Mouse (Mus musculus) inflammation-experienced regulatory T-cells, adult 6 months (primary cell): ENCODE results near the gene Mpp6. TPM values are rescaled to one million over a fixed set of nuclear protein-coding genes. Genes with fewer than 3 reads are reported as not detected.
A peak's percentile ranks its signal among the peaks of the same experiment; 100 is the strongest.

Experiments
- ATAC-seq: one replicate; pipeline ENCODE4 v1.8.0; 2017
- polyA plus RNA-seq, 3 experiments: library from polyadenylated mRNA; unstranded; fragments of 100-300 nt; shearing (Covaris generic); gene quantifications; one replicate each; pipeline ENCODE4 v1.2.1; 2017

Mpp6 gene
- polyA plus RNA-seq, result 10 to 100 TPM in 2 of 3 experiments, 1 to 10 TPM in 1; 9.0 to 14.0 (median 10.3) TPM

GRCm38 (mm10) chr6:50109757-50110378, at the start of gene Mpp6:
Mpp6 (plus strand) TSS chr6:50110241.
- ATAC-seq, result peak; percentile 55

GRCm38 (mm10) chr6:50066172-50066571, 43.9 kb upstream of the Mpp6 start:
- ATAC-seq, result no peak

- ATAC-seq, result no peak
Measured at GRCm38 (mm10) chr6:50068490-50068889, 41.6 kb upstream of the Mpp6 start.

GRCm38 (mm10) chr6:50075248-50075647, 34.8 kb upstream of the Mpp6 start:
- no peak for ATAC-seq

GRCm38 (mm10) chr6:50076473-50076872, 33.6 kb upstream of the Mpp6 start:
- no peak for ATAC-seq

- ATAC-seq, result no peak
Measured at GRCm38 (mm10) chr6:50080431-50080830, 29.6 kb upstream of the Mpp6 start.

GRCm38 (mm10) chr6:50085206-50085605, 24.8 kb upstream of the Mpp6 start:
- no peak for ATAC-seq

- no peak for ATAC-seq
Measured at GRCm38 (mm10) chr6:50089333-50089732, 20.7 kb upstream of the Mpp6 start.

- no peak for ATAC-seq
Measured at GRCm38 (mm10) chr6:50090221-50090620, 19.8 kb upstream of the Mpp6 start.

- no peak for ATAC-seq
Measured at GRCm38 (mm10) chr6:50091462-50092154, 18.4 kb upstream of the Mpp6 start.

GRCm38 (mm10) chr6:50109201-50109756, 762 bp upstream of the Mpp6 start:
- ATAC-seq, result no peak

GRCm38 (mm10) chr6:50110379-50110941, 419 bp downstream of the Mpp6 start:
- ATAC-seq, result peak; percentile 46

- ATAC-seq, result no peak
Measured at GRCm38 (mm10) chr6:50111111-50111655, 1.1 kb downstream of the Mpp6 start.

- ATAC-seq, result peak; percentile 70
Measured at GRCm38 (mm10) chr6:50112775-50113174, 2.7 kb downstream of the Mpp6 start.

GRCm38 (mm10) chr6:50114280-50114679, 4.2 kb downstream of the Mpp6 start:
- no peak for ATAC-seq

- ATAC-seq, result no peak
Measured at GRCm38 (mm10) chr6:50120931-50121330, 10.9 kb downstream of the Mpp6 start.

GRCm38 (mm10) chr6:50122835-50123234, 12.8 kb downstream of the Mpp6 start:
- no peak for ATAC-seq

GRCm38 (mm10) chr6:50124197-50124596, 14.2 kb downstream of the Mpp6 start:
- no peak for ATAC-seq

- no peak for ATAC-seq
Measured at GRCm38 (mm10) chr6:50126331-50126730, 16.3 kb downstream of the Mpp6 start.

GRCm38 (mm10) chr6:50127536-50127935, 17.5 kb downstream of the Mpp6 start:
- no peak for ATAC-seq

GRCm38 (mm10) chr6:50137651-50138050, 27.6 kb downstream of the Mpp6 start:
- ATAC-seq, result no peak

- no peak for ATAC-seq
Measured at GRCm38 (mm10) chr6:50139526-50139925, 29.5 kb downstream of the Mpp6 start.

GRCm38 (mm10) chr6:50146158-50146557, 36.1 kb downstream of the Mpp6 start:
- ATAC-seq, result peak; percentile 91
